Mouse (Mus musculus) heart, embryonic 16.5 days (tissue): ENCODE measurements around the gene Taf1c. TPM values are rescaled to one million over a fixed set of nuclear protein-coding genes. Genes with fewer than 3 reads are reported as not detected.

Experiments
- ATAC-seq: fragments of 200-750 bp; cut with Nextera tagmentation; replicated peaks from 2 replicates; pipeline ENCODE4 v1.8.0; 2017; ENCODE audit warnings: moderate number of reproducible peaks; ENCODE audit not compliant: insufficient read depth, low FRiP score; ENCODE audit errors: extremely low read depth
- H3K27ac ChIP-seq: fragments of 300-500 bp; sonication (generic); 2 replicates; pipeline ENCODE4 v1.5.1; 2014; ENCODE audit warnings: mild to moderate bottlenecking, low read length, control low read depth, moderate library complexity
- H3K27me3 ChIP-seq: fragments of 300-500 bp; sonication (generic); 2 replicates; pipeline ENCODE4 v1.6.1; 2014; ENCODE audit warnings: low read length, mixed read lengths; ENCODE audit not compliant: control insufficient read depth, insufficient read depth
- H3K36me3 ChIP-seq: fragments of 300-500 bp; sonication (generic); 2 replicates; pipeline ENCODE4 v1.6.1; 2014; ENCODE audit not compliant: control insufficient read depth, insufficient read depth
- H3K4me1 ChIP-seq: fragments of 300-500 bp; sonication (generic); 2 replicates; pipeline ENCODE4 v1.6.1; 2014; ENCODE audit warnings: low read length, mixed read lengths; ENCODE audit not compliant: control insufficient read depth, insufficient read depth
- H3K4me2 ChIP-seq: fragments of 300-500 bp; sonication (generic); 2 replicates; pipeline ENCODE4 v1.6.1; 2014; ENCODE audit warnings: low read depth, mild to moderate bottlenecking, control low read depth, low read length
- H3K4me3 ChIP-seq: fragments of 300-500 bp; sonication (generic); 2 replicates; pipeline ENCODE4 v1.5.1; 2014; ENCODE audit warnings: mild to moderate bottlenecking, control low read depth, low read length
- H3K9ac ChIP-seq: fragments of 300-500 bp; sonication (generic); 2 replicates; pipeline ENCODE4 v1.6.1; 2014; ENCODE audit warnings: low read length, control low read depth
- H3K9me3 ChIP-seq: fragments of 300-500 bp; sonication (generic); replicated peaks from 2 replicates; pipeline ENCODE4 v1.6.1; 2016; ENCODE audit warnings: low read length; ENCODE audit not compliant: control insufficient read depth
- WGBS: fragments of 180-500 bp; shearing (Covaris S2); extraction: QIAGEN DNeasy Blood & Tissue Kit; methylation state at CpG from one replicate; pipeline ENCODE4 v1.1.7; 2014; 5-methylcytosine and 5-hydroxymethylcytosine counted together
- polyA plus RNA-seq: library from polyadenylated mRNA; unstranded; fragments of >200 nt; fragmentation: Nextera tagmentation; extraction: Ambion mirVana; gene quantifications from 2 replicates; pipeline ENCODE4 v1.2.1, GENCODE M21; 2015

The Taf1c gene
- polyA plus RNA-seq, 1 experiment from 2014 or later = 9.4 TPM

- Histone ChIP-seq H3K4me2 (peak within 1 kb of the TSS; percentile 87), H3K9me3 (no peaks in the 10 kb centered on the region), H3K4me1 (peaks cover 11% of the 10 kb centered on the region), H3K4me3 (peak within 1 kb of the TSS; percentile 71), H3K27ac (peak within 1 kb of the TSS; percentile 33), H3K27me3 (0 out of 2 replicates have a peak, but pooled peaks cover 8% of the 10 kb centered on the region), H3K9ac (peak within 1 kb of the TSS; percentile 84), H3K36me3 (no peaks in the 10 kb centered on the region)
- under 1% methylated on average over 92 of the region's 97 CpGs for WGBS
- peak; percentile 84 for ATAC-seq
Measured at GRCm38 (mm10) chr8:119574437-119575365, 30.3 kb downstream of the Taf1c start, which contains the start of the genes Hsdl1 and Dnaaf1. Gene Hsdl1 (minus strand): TSS chr8:119575183. Gene Dnaaf1 (plus strand): TSS chr8:119575235.

- 78% methylated on average over 4 of the region's 4 CpGs for WGBS
- Histone ChIP-seq H3K27ac (no peak overlapping the region), H3K36me3 (no peaks in the 10 kb centered on the region), H3K4me3 (no peak overlapping the region), H3K9me3 (no peaks in the 10 kb centered on the region), H3K27me3 (0 out of 2 replicates have a peak, but pooled peaks cover 8% of the 10 kb centered on the region), H3K9ac (no peak overlapping the region), H3K4me2 (no peak overlapping the region), H3K4me1 (peaks cover 11% of the 10 kb centered on the region)
- no peak for ATAC-seq
Measured at GRCm38 (mm10) chr8:119572411-119572810, 32.6 kb downstream of the Taf1c start.

GRCm38 (mm10) chr8:119571135-119571534 is 33.9 kb downstream of the Taf1c start:
- Histone ChIP-seq H3K4me3 (no peak overlapping the region), H3K9me3 (no peaks in the 10 kb centered on the region), H3K4me2 (no peak overlapping the region), H3K27me3 (0 out of 2 replicates have a peak, but pooled peaks cover 2% of the 10 kb centered on the region), H3K27ac (no peak overlapping the region), H3K36me3 (peaks cover 2% of the 10 kb centered on the region), H3K4me1 (peaks cover 11% of the 10 kb centered on the region), H3K9ac (no peak overlapping the region)
- ATAC-seq = no peak
- 73% methylated on average over 6 of the region's 6 CpGs for WGBS

GRCm38 (mm10) chr8:119569881-119570280 is 35.1 kb downstream of the Taf1c start:
- Histone ChIP-seq H3K27ac (no peak overlapping the region), H3K4me2 (no peak overlapping the region), H3K36me3 (peaks cover 13% of the 10 kb centered on the region), H3K4me1 (peaks cover 8% of the 10 kb centered on the region), H3K9ac (no peak overlapping the region), H3K9me3 (no peaks in the 10 kb centered on the region), H3K27me3 (no peaks in the 10 kb centered on the region), H3K4me3 (no peak overlapping the region)
- WGBS = 41% methylated on average over 4 of the region's 4 CpGs
- peak; percentile 33; the same call in 1 of the 2 replicates for ATAC-seq

GRCm38 (mm10) chr8:119568951-119569350 is 36.1 kb downstream of the Taf1c start:
- no peak for ATAC-seq
- Histone ChIP-seq H3K27me3 (no peaks in the 10 kb centered on the region), H3K4me3 (no peak overlapping the region), H3K9me3 (no peaks in the 10 kb centered on the region), H3K4me2 (0 out of 2 replicates have a peak overlapping the region, but pooled peaks have one; percentile 2), H3K4me1 (peaks cover 5% of the 10 kb centered on the region), H3K36me3 (peaks cover 19% of the 10 kb centered on the region), H3K9ac (0 out of 2 replicates have a peak overlapping the region, but pooled peaks have one; percentile 14), H3K27ac (no peak overlapping the region)
- 55% methylated on average over 7 of the region's 7 CpGs for WGBS

GRCm38 (mm10) chr8:119568251-119568650 is 36.8 kb downstream of the Taf1c start:
- H3K9me3 ChIP-seq = no peaks in the 10 kb centered on the region
- 84% methylated on average over 9 of the region's 9 CpGs for WGBS
- H3K4me1 ChIP-seq = peaks cover 2% of the 10 kb centered on the region; the same call in 1 of the 2 replicates
- ATAC-seq = no peak
- peaks cover 23% of the 10 kb centered on the region for H3K36me3 ChIP-seq
- no peak overlapping the region for H3K4me2 ChIP-seq
- H3K4me3 ChIP-seq = no peak overlapping the region
- no peak overlapping the region for H3K9ac ChIP-seq
- no peaks in the 10 kb centered on the region for H3K27me3 ChIP-seq
- H3K27ac ChIP-seq = no peak overlapping the region

- WGBS = 65% methylated on average over 11 of the region's 11 CpGs
- ATAC-seq = no peak
- Histone ChIP-seq H3K4me2 (no peak overlapping the region), H3K27me3 (no peaks in the 10 kb centered on the region), H3K27ac (no peak overlapping the region), H3K9ac (no peak overlapping the region), H3K4me3 (no peak overlapping the region), H3K9me3 (no peaks in the 10 kb centered on the region), H3K36me3 (peaks cover 30% of the 10 kb centered on the region), H3K4me1 (peaks cover 2% of the 10 kb centered on the region; the same call in 1 of the 2 replicates)
Measured at GRCm38 (mm10) chr8:119566367-119566766, 38.7 kb downstream of the Taf1c start.

GRCm38 (mm10) chr8:119563849-119564251 is 41.2 kb downstream of the Taf1c start:
- H3K36me3 ChIP-seq = peaks cover 30% of the 10 kb centered on the region

GRCm38 (mm10) chr8:119559402-119559720 is 45.7 kb downstream of the Taf1c start:
- H3K4me3 ChIP-seq = peak overlapping the region; percentile 83
- H3K9ac ChIP-seq = peak overlapping the region; percentile 75; the same call in 1 of the 2 replicates
- H3K27ac ChIP-seq = peak overlapping the region; percentile 67
- peak overlapping the region; percentile 79 for H3K4me2 ChIP-seq
- H3K4me1 ChIP-seq = peaks cover 16% of the 10 kb centered on the region
- no peaks in the 10 kb centered on the region for H3K9me3 ChIP-seq
- H3K27me3 ChIP-seq = no peaks in the 10 kb centered on the region
- ATAC-seq = no peak
- H3K36me3 ChIP-seq = 0 out of 2 replicates have a peak, but pooled peaks cover 15% of the 10 kb centered on the region
- 82% methylated on average over 6 of the region's 6 CpGs for WGBS

More at GRCm38 (mm10) chr8:119563849-119564251, 41.2 kb downstream of the Taf1c start:
- Histone ChIP-seq H3K9ac (no peak overlapping the region), H3K4me3 (no peak overlapping the region), H3K27me3 (no peaks in the 10 kb centered on the region), H3K9me3 (no peaks in the 10 kb centered on the region), H3K4me1 (peaks cover 3% of the 10 kb centered on the region; the same call in 1 of the 2 replicates), H3K27ac (peak overlapping the region; percentile 40), H3K4me2 (no peak overlapping the region)
- peak; percentile 63; the same call in 1 of the 2 replicates for ATAC-seq
- 87% methylated on average over 14 of the region's 14 CpGs for WGBS
